Mouse (Mus musculus): ENCODE measurements around the gene Trim63.
"Not testable (repeated sequence)": the region's sequence is repeated elsewhere in the genome, so short reads cannot be mapped to it uniquely, and the experiment has no call there.

Trim63 gene

DNA sequence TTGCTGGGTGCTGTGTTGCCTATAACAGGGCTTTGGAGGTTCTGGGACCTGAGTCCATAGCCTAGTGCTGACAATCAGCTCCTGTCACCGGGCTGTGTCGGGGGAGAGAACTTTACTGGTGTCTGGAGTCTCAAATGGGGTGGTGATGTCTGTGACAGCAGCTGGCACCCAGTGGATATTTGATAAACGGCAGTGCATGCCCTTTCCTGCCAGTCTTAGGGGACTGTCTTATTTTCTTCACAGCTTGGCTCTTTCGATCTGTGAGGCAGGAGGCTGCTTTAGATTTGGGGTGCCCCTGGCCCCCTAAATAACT is 15.5 kb upstream of the Trim63 start:
- no peak for DNase-seq

DNA sequence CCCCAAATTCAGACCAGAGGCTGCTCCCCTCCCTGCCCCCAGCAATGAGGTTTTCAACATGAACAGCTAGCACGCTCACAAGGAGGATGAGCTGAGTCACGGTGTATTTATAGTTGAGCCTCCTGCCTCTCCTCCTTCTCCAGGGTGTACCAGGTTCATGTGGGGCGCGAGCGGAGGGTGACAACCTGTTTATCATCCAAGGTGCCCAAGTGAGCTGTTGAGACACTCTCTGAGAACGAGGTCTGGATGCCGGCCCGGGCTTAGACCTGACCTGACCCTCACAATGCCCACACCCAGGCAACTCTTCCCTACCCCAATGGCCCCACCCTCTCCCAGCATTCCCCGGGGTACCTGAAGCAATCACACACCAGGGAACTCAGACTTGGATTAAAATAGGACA is 14.6 kb upstream of the Trim63 start:
- no peak for DNase-seq

DNA sequence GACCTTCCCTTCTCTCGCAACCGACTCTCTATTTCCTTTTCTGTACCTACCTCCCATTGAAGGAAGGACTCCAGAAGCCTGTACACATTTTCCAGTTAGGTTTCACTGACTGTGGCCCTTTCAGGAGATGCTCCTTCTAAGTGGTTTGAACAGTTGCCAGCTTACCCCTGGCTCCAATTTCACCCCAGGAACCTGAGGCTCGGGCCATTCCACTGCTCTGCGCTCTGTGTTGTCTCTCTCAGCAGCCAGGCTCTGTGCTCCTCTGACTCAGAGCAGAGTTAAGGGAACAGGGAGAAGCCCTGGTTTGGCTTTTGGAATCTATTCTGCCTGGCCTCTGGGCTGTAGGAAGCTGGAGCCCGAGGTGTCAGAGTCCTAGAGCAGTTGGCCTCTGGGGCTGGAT is 12.8 kb upstream of the Trim63 start:
- no peak for DNase-seq

DNA sequence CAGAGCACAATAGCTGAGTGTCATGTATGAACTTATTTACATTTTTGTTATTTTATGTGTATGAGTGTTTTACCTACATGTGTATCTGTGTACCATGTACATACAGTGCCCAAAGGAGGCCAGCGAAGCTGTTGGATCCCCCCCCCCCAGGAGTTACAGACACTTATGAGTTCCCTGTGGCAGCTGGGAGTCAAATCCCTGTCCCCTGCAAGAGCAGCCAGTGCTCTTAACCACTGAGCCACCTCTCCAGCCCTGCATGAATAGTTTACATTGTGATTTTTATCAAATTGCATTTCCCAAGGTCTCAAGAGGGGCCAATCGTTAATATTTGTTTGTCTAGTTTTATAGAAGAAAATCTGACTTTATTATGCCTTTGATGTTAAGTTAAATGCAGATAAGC is 8.0 kb upstream of the Trim63 start:
- DNase-seq: no peak

DNA sequence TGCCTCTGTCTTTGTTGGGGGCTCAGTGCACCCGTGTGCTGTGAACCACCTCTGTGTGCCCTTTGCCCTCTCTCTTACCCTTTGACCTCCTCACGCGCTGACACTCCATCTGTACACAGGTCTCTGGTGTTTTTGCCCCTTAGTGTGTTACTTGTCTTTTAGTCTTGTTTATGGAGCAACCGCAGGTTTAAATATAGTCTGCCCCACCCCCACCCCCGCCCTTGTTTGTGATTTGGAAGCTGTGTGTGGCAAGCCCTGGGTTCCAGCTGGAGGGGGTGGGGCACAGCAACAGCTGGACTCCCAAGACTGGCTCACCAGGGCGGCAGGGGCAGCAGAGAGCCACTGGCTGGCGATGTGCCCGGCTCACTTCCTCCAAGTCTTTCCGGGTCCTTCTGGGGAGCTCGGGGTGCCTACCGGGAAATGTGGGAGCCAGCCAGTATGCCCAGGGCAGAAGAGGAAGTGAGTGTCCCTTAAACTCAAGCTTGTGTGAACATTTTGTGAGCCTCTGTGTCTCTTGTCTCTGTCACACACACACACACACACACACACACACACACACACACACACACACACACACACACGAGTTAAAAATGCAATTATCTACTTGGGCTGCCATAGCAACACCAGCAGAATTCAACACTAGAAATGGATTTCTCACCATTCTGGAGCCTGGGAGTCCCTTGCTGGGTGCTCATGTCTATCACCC is 7.4 kb upstream of the Trim63 start:
- peak; percentile 75 for DNase-seq

DNA sequence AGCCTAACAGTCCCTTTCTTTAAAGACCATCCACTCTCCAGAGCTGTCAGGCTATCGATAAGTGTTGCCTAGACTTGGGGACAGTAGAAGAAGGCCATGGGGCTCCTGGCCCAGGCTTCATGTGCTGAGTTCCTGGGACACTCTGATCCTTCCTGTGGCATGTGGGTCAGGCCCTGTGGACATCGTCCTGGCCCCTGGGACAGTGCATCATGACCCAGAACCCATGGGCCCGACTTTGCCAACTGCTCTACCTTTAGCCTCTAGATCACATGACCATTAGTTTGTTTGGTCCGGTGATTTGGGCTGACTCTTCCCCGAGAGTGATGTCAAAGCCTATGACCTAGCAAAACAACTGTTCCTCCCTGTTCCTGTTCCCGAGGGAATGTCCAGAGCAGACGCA is 4.8 kb upstream of the Trim63 start:
- no peak for DNase-seq

DNA sequence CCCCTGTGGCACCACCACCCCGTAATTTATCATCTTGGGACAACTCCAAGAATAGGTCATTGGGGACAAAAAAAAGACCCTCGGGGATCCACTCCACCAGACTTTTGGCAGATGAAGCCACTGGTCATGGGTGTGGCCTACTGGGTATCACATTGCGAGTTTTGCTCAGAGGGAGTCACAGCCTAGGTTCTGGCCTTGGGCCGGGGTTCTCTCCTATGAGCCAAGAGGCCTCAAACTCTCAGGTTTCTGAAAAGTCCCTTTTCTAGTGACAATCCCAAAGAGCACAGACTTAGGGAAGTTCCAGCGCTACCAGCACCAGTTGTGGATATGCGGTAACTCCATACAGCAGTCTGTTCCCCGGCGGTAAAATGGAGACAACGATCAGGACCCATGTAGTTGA is 4.3 kb upstream of the Trim63 start:
- no peak for DNase-seq

DNA sequence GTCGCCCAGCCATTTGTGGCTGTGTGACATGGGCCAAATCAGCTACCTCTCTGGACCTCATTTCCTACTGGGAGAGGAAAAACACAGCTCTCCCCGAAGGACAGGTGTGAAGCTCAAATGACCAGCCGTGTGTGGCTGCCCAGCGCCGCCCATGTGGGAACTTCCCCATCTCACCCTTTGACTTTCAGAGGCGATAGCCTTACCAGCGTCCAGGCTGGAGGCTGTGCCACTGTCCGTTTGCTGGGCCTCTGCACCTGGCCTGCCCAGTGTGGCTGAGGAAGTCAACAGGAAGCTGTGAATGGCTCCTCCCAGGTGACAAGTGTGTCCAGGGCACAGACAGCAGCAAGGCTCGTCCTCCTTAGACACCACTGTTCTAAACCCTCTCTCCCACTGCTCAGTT is 3.1 kb upstream of the Trim63 start:
- no peak for DNase-seq

DNA sequence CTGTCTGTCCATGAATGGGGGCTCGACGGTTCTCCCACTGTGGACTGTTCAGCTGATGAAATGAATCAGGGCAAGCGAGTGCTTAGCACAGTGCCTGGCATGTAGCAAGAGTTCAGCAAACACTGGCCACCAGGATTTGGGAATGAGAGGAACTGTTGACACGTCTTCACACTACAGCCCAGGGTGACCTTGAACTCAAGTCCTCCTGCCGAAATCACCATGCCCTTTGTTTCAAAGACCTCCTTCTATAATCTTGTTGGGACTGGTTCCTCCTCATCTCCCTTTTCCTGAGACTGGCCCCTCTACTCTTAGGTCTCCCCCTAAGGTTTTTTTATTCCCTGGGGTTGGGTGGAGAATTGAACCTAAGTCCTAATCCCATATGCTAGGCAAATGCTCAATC is 2.6 kb upstream of the Trim63 start:
- DNase-seq: no peak

DNA sequence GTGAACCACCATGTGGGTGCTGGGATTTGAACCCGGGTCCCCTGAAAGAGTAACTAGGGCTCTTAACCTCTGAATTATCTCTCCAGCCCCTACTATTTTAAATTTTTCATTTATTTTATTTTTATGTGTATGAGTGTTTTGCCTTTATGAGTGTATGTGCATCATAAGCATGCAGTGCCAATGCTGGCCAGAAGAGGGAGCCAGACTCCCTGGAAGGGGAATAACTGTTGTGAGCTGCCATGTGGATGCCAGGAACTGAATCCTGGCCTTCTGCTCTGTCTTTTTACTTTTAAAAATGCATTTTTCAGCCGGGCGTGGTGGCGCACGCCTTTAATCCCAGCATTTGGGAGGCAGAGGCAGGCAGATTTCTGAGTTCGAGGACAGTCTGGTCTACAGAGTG is 2.0 kb upstream of the Trim63 start:
- DNase-seq: no peak

DNA sequence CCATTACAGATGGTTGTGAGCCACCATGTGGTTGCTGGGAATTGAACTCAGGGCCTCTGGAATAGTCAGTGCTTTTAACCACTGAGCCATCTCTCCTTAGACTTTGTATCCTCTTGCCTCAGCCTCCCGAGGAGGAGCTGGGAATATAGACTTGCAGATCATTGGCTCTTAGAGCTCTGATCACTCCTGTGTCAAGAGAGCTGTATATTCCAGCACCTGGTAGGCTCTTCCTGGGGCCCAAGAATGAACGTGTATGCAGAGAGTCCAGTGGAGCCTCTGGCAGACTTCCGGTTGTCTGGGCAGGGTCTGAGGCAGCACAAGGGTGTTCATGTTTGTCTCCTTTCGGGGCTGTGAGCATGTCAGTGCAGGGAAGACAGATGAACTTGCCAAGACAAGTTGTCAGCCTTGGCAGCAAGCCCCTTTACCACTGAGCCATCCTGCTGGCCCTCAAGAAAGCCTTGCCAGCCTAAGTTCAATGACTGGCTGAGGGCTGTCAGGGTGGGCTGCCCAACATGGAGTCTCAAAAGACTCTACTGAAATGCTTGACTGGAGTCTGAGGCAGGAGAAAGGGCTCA is 752 bp upstream of the Trim63 start:
- no peak for DNase-seq

DNA sequence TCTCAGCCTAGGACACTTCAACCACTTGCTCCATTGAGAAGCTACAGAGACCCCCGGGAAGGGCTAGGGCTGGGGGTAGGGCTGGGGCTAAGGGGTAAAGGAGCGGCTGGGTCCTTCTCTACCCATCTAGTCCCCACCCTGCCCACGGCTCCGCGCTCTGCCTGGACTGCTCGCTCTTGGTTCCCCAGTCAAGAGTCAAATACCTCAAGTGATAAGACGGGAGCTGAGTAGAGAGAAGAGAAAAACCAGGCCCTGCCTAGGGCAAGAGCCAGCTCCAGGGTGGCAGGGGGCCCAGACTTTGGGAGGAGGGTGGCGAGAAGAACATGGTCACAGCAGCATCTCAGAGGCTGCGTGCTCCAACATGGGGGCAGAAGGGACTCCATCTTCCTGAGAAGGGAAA is 550 bp downstream of the Trim63 start:
- DNase-seq: no peak

DNA sequence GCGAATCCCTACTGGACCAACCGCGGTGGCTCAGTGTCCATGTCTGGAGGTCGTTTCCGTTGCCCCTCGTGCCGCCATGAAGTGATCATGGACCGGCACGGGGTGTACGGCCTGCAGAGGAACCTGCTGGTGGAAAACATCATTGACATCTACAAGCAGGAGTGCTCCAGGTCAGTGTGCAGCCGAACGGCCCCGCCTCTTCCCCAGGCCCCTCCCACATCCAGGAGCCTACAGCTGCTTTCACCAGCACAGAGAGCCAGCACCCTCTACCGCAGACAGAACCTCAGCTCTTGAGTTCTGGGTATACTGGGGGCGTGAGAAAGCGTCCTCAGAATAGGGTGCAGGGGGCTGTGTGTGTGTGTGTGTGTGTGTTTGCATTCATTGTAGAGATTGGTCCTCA is 1.5 kb downstream of the Trim63 start:
- peak; percentile 39 for DNase-seq

DNA sequence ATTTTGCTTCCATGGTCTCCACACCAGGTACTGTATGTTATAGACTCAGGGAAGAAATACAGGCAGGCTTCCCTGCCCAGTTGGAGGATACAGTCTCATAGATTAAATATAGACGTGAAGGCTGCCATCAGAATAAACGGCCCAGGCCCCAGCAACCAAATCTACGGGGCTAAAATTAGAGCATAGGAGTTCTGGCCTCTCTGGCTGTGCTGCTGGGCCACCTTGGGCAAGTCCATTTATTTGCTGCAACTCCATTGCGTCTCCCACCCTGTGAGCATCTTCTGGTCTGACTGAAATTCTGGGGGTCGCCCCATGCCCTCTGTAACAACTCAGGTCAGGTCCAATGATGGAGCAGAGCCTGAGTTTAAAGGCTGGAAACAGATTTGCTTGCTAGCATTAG is 4.2 kb downstream of the Trim63 start:
- no peak for DNase-seq

DNA sequence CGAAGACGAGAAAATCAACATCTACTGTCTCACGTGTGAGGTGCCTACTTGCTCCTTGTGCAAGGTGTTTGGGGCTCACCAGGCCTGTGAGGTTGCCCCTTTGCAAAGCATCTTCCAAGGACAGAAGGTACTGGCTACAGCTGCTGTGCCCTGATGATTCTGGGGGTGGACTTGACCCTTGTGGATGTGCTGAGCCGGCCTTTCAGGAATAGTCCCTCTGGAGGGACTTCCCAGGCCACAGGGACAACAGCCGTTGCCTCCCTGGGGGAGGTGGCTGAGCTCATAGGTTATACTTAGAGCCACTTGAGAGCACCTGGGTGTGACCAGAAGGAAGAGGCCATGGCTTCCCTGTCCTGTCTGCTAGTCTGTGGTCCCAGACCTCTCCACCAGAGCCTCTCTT is 4.8 kb downstream of the Trim63 start:
- no peak for DNase-seq

DNA sequence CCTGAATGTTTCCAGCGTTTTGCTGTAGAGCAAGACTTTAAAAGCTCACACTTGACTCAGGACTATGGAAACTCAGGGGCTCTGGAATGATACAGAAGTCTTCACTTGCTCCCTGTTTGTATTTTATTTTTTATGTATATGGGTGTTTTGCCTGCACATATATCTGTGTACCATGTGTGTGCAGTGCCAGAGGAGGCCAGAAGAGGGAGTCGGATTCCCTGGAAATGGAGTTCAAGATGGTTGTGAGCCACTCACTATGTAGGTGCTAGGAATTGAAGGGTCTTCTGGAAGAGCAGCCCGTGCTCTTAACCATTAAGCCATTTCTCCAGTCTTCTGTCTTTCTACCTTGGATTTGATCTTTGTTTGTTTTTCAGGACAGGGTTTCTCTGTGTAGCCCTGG is 6.6 kb downstream of the Trim63 start:
- no peak for DNase-seq

DNA sequence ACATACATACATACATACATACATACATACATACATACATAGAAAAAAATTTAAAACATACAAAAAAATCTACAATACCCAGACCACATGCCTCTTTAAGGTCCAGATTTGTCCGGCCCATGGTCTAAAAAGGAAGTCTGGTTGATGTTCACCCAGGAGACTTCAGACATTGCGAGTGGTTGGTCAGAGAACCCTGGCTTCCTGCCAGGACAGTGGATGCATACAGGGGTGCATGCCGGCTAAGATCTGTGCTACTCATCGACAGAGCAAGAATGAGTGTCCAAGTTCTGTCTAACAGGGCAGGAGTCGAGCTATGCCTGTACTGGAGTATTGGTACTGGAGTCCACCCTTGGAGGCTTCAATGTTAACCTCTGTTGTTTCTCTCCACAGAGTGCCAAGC is 9.7 kb downstream of the Trim63 start:
- DNase-seq: peak; percentile 90

DNA sequence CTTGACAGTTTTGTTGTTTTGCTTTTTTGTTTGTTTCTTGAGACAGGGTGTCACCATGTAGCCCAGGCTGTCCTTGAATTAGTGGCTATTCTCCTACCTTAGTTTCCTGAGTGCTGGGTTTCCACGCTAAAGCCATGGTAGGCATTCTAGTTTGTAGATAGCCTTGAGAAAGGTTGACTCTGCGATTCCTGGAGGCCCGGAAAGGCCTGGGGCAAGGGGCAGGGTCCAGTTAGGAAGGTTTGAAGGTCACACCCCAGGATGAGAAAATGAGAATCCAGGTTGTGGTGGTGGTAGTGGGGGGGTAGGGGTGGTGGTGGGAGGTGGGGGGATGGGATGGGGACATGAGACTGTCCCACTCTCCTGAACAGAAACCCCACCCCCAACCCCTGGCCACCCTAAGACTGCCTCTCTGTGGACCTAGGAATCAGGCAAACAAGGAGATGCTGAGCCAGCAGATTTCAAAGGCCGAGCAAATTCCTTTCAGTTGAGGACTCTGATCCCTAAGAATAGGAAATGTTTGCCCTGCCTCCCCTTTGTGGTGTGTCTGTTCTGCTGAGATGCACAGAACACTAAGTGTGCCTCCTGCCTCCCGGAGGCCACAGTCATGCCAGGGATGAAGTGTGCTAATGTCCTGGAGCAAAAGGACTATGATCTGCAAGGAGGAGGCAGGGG is 12.1 kb downstream of the Trim63 start:
- DNase-seq: peak; percentile 83

DNA sequence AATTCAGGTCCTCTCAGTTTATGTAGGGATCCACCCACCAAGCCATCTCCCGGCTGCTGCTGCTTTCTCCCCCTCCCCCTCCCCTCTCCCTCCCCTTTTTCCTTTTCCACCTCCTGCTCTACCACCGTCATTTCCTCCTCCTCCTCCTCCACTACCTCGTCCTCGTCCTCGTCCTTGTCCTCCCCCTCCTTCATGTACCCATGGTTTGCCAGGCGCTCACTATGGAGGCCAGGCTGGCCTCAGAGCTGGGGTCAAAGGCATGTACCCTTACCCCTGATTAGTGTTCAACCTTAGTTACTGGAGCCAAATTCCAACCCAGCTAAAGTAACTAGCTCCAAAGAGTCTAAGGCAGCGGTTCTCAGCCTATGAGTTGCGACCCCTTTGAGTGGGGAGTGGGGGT is 13.2 kb downstream of the Trim63 start:
- peak; percentile 30 for DNase-seq

DNA sequence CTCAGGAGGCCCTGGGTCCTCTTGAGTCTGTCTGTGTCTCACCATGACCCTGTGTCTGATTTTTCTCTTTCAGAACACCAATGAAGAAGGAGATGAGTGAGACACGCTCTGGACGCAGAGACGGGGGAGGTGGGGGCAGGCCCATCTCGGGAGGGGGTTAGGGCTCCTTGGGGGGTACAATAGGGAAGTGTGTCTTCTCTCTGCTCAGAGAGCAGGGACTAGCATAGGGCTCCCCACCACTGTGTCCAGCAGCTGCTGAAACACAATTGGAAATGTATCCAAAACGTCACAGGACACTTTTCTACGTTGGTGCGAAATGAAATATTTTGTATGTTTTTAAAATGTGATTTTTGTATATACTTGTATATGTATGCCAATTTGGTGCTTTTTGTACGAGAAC is 13.9 kb downstream of the Trim63 start:
- DNase-seq: no peak

DNA sequence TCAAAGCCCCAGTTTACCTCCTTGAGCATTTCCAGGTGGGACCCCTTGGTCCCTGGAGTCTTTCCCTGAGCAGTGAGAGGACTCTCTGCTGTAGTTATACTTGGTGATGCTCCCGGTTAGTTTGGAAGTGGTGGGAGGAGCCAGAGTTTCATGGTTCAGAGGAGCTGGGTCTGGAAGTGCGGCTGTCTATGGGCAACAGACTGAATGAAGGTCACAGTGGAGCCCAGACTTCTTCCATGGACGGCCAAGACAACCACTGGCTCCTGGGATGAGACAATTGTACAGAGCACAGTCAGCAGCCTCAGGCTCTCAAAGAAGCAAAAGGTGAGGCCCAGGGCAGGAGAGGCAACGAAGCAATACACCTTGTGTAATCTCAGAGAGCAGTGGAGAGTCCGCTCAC is 15.4 kb downstream of the Trim63 start:
- DNase-seq: peak; percentile 62

DNA sequence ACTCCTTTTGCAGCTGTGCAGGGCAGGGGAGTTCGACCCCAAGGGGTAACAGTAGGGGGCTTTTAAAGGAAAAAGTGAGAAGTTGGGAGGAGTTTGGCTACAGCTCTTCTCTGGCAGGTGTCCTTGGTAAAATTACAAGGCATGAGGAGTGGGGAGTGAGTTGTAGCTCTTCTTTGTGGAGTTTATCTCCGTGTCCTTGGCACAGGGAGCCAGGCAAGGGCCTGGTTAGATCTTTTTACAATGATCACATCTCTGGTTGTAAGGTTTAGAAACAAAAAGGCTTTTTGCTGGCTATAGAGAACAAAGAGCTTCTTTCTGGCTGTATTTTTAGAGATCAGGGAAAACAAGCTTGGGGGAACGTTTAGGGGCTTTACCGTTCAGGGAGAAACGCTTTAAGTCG is 26.3 kb downstream of the Trim63 start:
- not testable (repeated sequence) for DNase-seq

DNA sequence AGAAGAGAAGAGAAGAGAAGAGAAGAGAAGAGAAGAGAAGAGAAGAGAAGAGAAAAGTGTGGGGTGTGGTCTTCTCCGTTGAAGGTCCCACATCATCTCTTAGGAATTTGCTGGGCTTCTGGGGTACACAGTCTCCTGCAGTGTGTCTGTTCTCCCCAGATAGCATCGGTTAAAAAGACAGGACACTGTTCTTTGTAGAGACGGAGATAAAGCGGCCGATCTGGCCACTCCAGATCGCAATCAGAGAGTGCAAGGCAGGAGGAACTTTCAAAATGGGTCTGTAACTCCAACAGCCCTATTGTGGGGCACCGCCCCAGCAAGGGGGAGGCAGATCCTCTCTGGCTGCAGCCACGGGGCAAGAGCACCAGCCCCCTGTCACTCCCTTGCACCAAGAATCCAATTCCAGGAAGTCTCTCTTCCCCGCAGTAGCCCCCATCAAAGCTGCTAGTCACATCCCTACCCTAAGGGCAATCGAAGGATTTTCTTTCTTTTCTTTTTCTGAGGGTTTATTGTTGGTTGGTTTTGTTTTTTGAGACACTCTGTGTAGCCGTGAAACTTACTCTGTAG is 27.4 kb downstream of the Trim63 start:
- no peak for DNase-seq

Data from kidney, postnatal 14 days (tissue).